Mouse (Mus musculus) hindbrain, embryonic 16.5 days (tissue): ENCODE data around the gene Uba52. TPM values are rescaled to one million over a fixed set of nuclear protein-coding genes. Genes with fewer than 3 reads are reported as not detected.
A peak's percentile ranks its signal among the peaks of the same experiment; 100 is the strongest.

Experiments
- ATAC-seq: fragments of 200-750 bp; cut with Nextera tagmentation; 2 replicates; pipeline ENCODE4 v1.8.0; 2017; ENCODE audit warnings: moderate TSS enrichment, moderate library complexity
- H3K27ac ChIP-seq: fragments of 300-500 bp; sonication (generic); 2 replicates; pipeline ENCODE4 v1.5.1; 2014; ENCODE audit warnings: low read depth, mild to moderate bottlenecking, control low read depth, low read length, moderate library complexity
- H3K27me3 ChIP-seq: fragments of 300-500 bp; sonication (generic); replicated peaks from 2 replicates; pipeline ENCODE4 v1.6.1; 2014; ENCODE audit warnings: low read length; ENCODE audit not compliant: control insufficient read depth, insufficient read depth
- H3K36me3 ChIP-seq: fragments of 300-500 bp; sonication (generic); 2 replicates; pipeline ENCODE4 v1.6.1; 2014; ENCODE audit warnings: mild to moderate bottlenecking, low read length, moderate library complexity, mixed read lengths; ENCODE audit not compliant: control insufficient read depth, insufficient read depth
- H3K4me1 ChIP-seq: fragments of 300-500 bp; sonication (generic); 2 replicates; pipeline ENCODE4 v1.6.1; 2014; ENCODE audit warnings: low read depth, low read length; ENCODE audit not compliant: control insufficient read depth, insufficient read depth
- H3K4me2 ChIP-seq: fragments of 300-500 bp; sonication (generic); 2 replicates; pipeline ENCODE4 v1.6.1; 2014; ENCODE audit warnings: mild to moderate bottlenecking, low read length, control low read depth, moderate library complexity
- H3K4me3 ChIP-seq: fragments of 300-500 bp; sonication (generic); 2 replicates; pipeline ENCODE4 v1.5.1; 2014; ENCODE audit warnings: mild to moderate bottlenecking, low read length, control low read depth, moderate library complexity
- H3K9ac ChIP-seq: fragments of 300-500 bp; sonication (generic); 2 replicates; pipeline ENCODE4 v1.6.1; 2014; ENCODE audit warnings: low read depth, mild to moderate bottlenecking, control low read depth, low read length, moderate library complexity
- H3K9me3 ChIP-seq: fragments of 300-500 bp; sonication (generic); 2 replicates; pipeline ENCODE4 v1.6.1; 2014; ENCODE audit warnings: mild to moderate bottlenecking, low read length, moderate library complexity; ENCODE audit not compliant: control insufficient read depth
- WGBS: fragments of 180-500 bp; shearing (Covaris S2); extraction: QIAGEN DNeasy Blood & Tissue Kit; methylation state at CpG from one replicate; pipeline ENCODE4 v1.1.7; 2014; 5-methylcytosine and 5-hydroxymethylcytosine counted together
- polyA plus RNA-seq: library from polyadenylated mRNA; unstranded; fragments of >200 nt; fragmentation: Nextera tagmentation; extraction: Ambion mirVana; gene quantifications from 2 replicates; pipeline ENCODE4 v1.2.1, GENCODE M21; 2015

The Uba52 gene
- polyA plus RNA-seq, 1 experiment from 2014 or later: 576 TPM

DNA sequence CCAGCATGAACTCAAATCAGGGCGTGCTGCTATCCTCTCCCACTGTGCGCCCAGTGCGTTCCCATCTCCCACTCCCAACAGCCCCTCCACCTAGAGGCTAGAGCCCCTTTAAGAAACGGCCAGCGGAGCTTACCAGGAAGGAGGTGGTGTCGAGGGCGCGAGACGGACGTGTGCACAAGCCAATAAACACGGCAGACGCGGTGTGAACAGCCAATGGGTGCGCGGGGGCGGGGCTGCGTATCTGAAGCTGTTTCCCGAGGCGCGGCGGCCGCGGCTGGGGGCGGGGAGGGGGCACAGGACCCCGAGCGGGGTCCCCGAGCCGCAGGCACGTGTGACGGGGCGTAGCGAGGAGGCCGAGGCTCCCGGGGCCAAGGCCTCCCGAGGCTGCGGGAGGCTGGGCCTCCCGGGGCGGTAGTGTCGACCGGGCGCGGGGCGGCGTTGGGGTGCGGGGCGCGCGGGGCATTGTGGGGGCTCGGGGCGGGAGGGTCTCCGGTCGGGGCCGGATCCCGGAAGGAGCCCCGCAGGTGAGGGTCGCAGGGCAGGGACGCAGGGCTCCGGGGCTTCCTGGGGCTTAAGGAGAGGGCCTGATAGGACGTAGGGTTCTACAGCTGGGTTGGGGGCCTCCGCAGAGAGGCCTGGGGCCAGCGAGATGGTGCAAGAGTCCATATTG lies 17.0 kb upstream of the Uba52 start, which contains the start of the genes Fkbp8 and Kxd1:
TSS of gene Fkbp8 (plus strand) at position 213 of the 670 bp plus-strand sequence.
TSS of gene Kxd1 (minus strand) at position 445 of the 670 bp plus-strand sequence.
- Histone ChIP-seq H3K4me3 (peak within 1 kb of the TSS; percentile 81), H3K9ac (peak within 1 kb of the TSS; percentile 98), H3K9me3 (no peaks in the 10 kb centered on the region), H3K36me3 (peaks cover 14% of the 10 kb centered on the region), H3K27me3 (no peaks in the 10 kb centered on the region), H3K4me2 (peak within 1 kb of the TSS; percentile 89), H3K27ac (peak within 1 kb of the TSS; percentile 93), H3K4me1 (peaks cover 21% of the 10 kb centered on the region)
- WGBS: under 1% methylated on average over 50 of the region's 61 CpGs
- peak; percentile 96 for ATAC-seq

GRCm38 (mm10) chr8:70527111-70527511 lies 16.5 kb upstream of the Uba52 start:
- 0 out of 2 replicates have a peak, but pooled peaks have one; percentile 19 for ATAC-seq
- Histone ChIP-seq H3K9me3 (no peaks in the 10 kb centered on the region), H3K4me3 (peak overlapping the region; percentile 81), H3K27me3 (no peaks in the 10 kb centered on the region), H3K4me1 (peaks cover 25% of the 10 kb centered on the region), H3K4me2 (peak overlapping the region; percentile 64), H3K27ac (peak overlapping the region; percentile 93), H3K9ac (peak overlapping the region; percentile 98), H3K36me3 (peaks cover 12% of the 10 kb centered on the region)
- 2% methylated on average over 8 of the region's 8 CpGs for WGBS

DNA sequence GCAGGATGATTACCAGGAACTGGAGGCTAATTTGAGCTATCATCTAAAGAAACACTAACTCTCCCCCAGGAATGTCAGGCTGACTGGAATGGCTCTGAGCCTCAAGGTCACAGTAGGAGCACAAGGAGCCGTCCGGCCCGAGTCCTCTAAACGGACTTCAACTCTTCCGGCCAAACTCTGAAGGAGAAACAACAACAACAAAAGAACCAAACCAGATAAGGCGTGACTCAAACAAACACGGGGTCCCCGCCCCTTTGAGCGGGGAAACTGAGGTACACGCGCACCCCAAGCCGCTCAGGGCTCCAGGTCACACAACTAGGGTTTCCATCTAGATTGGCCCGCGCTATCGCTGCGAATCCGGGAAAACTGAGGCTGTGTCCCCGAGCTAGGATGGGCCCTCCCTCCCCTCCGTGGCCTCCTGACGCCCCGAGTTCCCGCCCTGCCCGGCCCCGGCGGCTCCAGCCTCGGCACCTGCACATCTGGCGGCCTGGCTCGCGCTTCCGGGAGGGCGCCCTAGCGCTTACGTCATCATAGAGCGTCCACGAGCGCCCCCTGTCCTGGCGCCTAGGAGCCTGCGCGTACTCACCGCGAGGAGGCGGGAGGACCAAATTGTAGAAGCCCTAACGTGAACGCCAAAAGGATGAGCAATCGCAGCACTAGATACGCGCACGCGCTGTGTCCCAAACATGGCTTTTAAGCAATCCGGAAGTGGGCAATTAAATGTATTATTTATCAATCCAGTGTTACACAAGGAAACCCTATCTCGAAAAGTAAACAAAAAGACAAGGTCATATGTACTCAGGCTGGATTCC lies 12.2 kb upstream of the Uba52 start:
- peak; percentile 86 for ATAC-seq
- peak overlapping the region; percentile 88 for H3K9ac ChIP-seq

GRCm38 (mm10) chr8:70519606-70520005 lies 9.0 kb upstream of the Uba52 start:
- ATAC-seq: no peak
- Histone ChIP-seq H3K27me3 (no peaks in the 10 kb centered on the region), H3K9me3 (no peaks in the 10 kb centered on the region), H3K27ac (no peak overlapping the region), H3K4me1 (peaks cover 10% of the 10 kb centered on the region), H3K9ac (no peak overlapping the region), H3K4me3 (no peak overlapping the region), H3K4me2 (no peak overlapping the region), H3K36me3 (no peaks in the 10 kb centered on the region)
- WGBS: 64% methylated on average over 2 of the region's 2 CpGs

More for the DNA sequence above, 12.2 kb upstream of the Uba52 start:
- Histone ChIP-seq H3K4me1 (peaks cover 16% of the 10 kb centered on the region), H3K27ac (peak overlapping the region; percentile 84), H3K27me3 (no peaks in the 10 kb centered on the region), H3K36me3 (no peaks in the 10 kb centered on the region), H3K4me3 (peak overlapping the region; percentile 84), H3K9me3 (no peaks in the 10 kb centered on the region), H3K4me2 (peak overlapping the region; percentile 92)
- under 1% methylated on average over 50 of the region's 51 CpGs for WGBS

- peaks cover 3% of the 10 kb centered on the region; the same call in 1 of the 2 replicates for H3K36me3 ChIP-seq
- no peak overlapping the region for H3K4me2 ChIP-seq
- no peaks in the 10 kb centered on the region for H3K27me3 ChIP-seq
- H3K9me3 ChIP-seq: no peaks in the 10 kb centered on the region
- H3K27ac ChIP-seq: no peak overlapping the region
- peaks cover 10% of the 10 kb centered on the region for H3K4me1 ChIP-seq
- H3K4me3 ChIP-seq: no peak overlapping the region
- ATAC-seq: no peak
- 92% methylated on average over 6 of the region's 6 CpGs for WGBS
- H3K9ac ChIP-seq: no peak overlapping the region
Measured at GRCm38 (mm10) chr8:70519043-70519442, 8.4 kb upstream of the Uba52 start.

DNA sequence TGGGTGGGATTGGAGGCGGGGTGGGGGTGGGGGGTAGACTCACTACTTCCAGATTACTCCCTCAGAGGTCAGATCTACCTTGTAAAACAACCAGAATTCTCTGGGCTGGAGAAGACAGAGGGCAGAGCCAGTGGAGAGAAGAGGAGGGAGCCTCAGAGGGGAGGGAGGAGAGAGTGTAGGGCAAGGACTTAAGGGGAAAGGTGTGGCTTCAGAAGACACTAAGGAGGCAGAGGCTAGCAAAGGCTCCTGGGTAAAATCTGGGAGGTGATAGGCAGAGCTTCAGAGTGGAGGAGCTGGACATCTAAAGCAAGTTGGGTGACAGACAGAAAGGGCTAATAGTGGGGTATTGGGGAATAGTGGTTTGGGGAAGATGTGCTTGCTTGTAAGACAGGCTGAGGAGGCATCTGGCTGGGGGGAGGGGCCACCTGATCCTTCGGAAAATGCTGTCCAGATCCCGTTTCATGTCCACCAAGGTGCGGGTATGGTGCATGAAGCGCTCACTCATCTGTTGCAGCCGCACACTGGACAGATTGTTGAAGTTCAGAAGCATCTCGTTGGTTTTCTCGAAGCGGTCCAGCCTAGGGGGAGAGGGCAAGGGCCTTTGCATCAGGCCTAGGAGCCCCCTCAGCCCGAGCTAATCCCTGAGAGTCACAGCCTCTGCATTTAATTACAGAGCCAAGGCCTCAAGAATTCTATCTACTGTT lies 7.5 kb upstream of the Uba52 start:
- 74% methylated on average over 10 of the region's 10 CpGs for WGBS

GRCm38 (mm10) chr8:70513441-70513840 lies 2.8 kb upstream of the Uba52 start:
- Histone ChIP-seq H3K9me3 (no peaks in the 10 kb centered on the region), H3K4me1 (peaks cover 17% of the 10 kb centered on the region), H3K9ac (no peak overlapping the region; the same call in 1 of the 2 replicates), H3K27ac (no peak overlapping the region), H3K36me3 (peaks cover 8% of the 10 kb centered on the region; the same call in 1 of the 2 replicates), H3K4me3 (no peak overlapping the region), H3K27me3 (no peaks in the 10 kb centered on the region), H3K4me2 (no peak overlapping the region)
- ATAC-seq: no peak
- 51% methylated on average over 2 of the region's 2 CpGs for WGBS

More for the DNA sequence above, 7.5 kb upstream of the Uba52 start:
- Histone ChIP-seq H3K27me3 (no peaks in the 10 kb centered on the region), H3K4me1 (peaks cover 7% of the 10 kb centered on the region), H3K4me3 (no peak overlapping the region), H3K9ac (no peak overlapping the region), H3K9me3 (no peaks in the 10 kb centered on the region), H3K36me3 (peaks cover 6% of the 10 kb centered on the region; the same call in 1 of the 2 replicates), H3K27ac (no peak overlapping the region), H3K4me2 (no peak overlapping the region)
- ATAC-seq: no peak

- Histone ChIP-seq H3K9me3 (no peaks in the 10 kb centered on the region), H3K27me3 (no peaks in the 10 kb centered on the region), H3K36me3 (peaks cover 15% of the 10 kb centered on the region), H3K4me3 (no peak overlapping the region), H3K9ac (no peak overlapping the region), H3K4me1 (peaks cover 17% of the 10 kb centered on the region), H3K27ac (no peak overlapping the region), H3K4me2 (no peak overlapping the region)
- ATAC-seq: no peak
- 95% methylated on average over 11 of the region's 11 CpGs for WGBS
Measured at GRCm38 (mm10) chr8:70512253-70512903, 1.8 kb upstream of the Uba52 start.
